Comparison of ENCODE assay signal across 8 mouse cellular contexts in the genomic region with DNA sequence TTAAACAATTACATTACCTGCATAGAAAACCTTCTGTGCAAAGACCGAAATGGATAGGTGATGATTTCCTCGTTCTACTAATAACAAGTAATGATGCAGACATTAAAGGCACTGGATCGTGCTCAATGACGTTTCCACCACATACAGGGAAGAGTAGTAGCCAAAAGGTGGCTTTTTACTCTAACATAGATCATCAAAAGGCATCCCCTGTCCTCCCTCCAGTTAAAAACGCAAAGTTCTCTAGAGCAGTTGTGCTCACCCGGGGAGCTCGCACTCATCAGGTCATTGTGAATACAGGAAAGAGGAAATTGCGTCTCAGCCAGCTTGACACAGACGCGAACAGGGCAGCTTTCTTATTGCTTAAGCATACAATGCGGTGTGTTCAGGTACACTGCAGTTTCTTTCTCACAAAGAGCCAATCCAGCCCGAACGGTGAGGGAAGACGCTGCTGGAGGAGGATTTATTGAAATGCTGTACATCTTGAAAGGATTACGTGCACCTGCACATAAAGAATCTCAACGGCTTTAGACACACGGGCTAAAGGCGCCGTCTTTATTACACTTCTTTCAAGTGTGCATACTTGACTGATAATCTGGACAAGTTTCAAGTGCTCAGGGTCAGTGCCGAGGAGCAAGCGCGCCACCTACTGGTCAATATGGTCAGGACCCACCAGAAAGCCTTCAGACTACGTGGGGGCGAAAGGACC.
DNase-seq lines count a peak whose midpoint lies in the region; ATAC-seq and TF ChIP-seq lines count a peak whose summit lies in the region.

No protein-coding gene starts in this region.

- peak overlapping the region; percentile 36; the same call in 1 of the 2 replicates for H3K9ac ChIP-seq in heart, embryonic 11.5 days (ENCODE audit: low read depth, low read length)
- H3K9ac ChIP-seq in kidney, embryonic 15.5 days: peak overlapping the region; percentile 21; the same call in 1 of the 2 replicates
- H3K9ac ChIP-seq in stomach, embryonic 16.5 days (ENCODE audit: low read length): peak overlapping the region; percentile 63

- H3K4me1 ChIP-seq in heart, embryonic 11.5 days (ENCODE audit: control insufficient read depth, insufficient read depth, low read length): no peaks in the 10 kb centered on the region
- H3K4me1 ChIP-seq in kidney, embryonic 15.5 days: peaks cover 8% of the 10 kb centered on the region; the same call in 1 of the 2 replicates
- H3K4me1 ChIP-seq in stomach, embryonic 16.5 days (ENCODE audit: control insufficient read depth, insufficient read depth, low read length): peaks cover 5% of the 10 kb centered on the region

- H3K4me3 ChIP-seq in C2C12 (ENCODE audit: insufficient read depth, poor library complexity, severe bottlenecking): no peak overlapping the region
- peak overlapping the region; percentile 34 for H3K4me3 ChIP-seq in heart, embryonic 11.5 days (ENCODE audit: low read depth, low read length)
- peak overlapping the region; percentile 44 for H3K4me3 ChIP-seq in kidney, embryonic 15.5 days (replicated peaks)
- peak overlapping the region; percentile 55 for H3K4me3 ChIP-seq in stomach, embryonic 16.5 days (replicated peaks; ENCODE audit: low read length)

- H3K79me3 ChIP-seq in C2C12 (ENCODE audit: low read depth): no peaks in the 10 kb centered on the region

- no peaks in the 10 kb centered on the region for H3K9me3 ChIP-seq in heart, embryonic 11.5 days (replicated peaks; ENCODE audit: control insufficient read depth, low read length)
- H3K9me3 ChIP-seq in kidney, embryonic 15.5 days (replicated peaks): no peaks in the 10 kb centered on the region
- H3K9me3 ChIP-seq in stomach, embryonic 16.5 days (replicated peaks; ENCODE audit: control insufficient read depth, low read length): no peaks in the 10 kb centered on the region

- peak; percentile 49; the same call in 1 of the 2 replicates for ATAC-seq in erythroid progenitor cell, adult 5-6 weeks (replicated peaks; ENCODE audit: low FRiP score, poor library complexity, severe bottlenecking)
- ATAC-seq in heart, embryonic 11.5 days (replicated peaks; ENCODE audit: insufficient number of reproducible peaks, low FRiP score, low TSS enrichment): peak; percentile 77; the same call in 1 of the 2 replicates
- peak; percentile 95 for ATAC-seq in kidney, embryonic 15.5 days (replicated peaks; ENCODE audit: low FRiP score)
- peak; percentile 83 for ATAC-seq in stomach, embryonic 16.5 days (ENCODE audit: insufficient read depth, low FRiP score)

- TF ChIP-seq CTCF in C2C12 (IDR thresholded peaks at IDR 0.05; ENCODE audit: control insufficient read depth, insufficient read depth, insufficient read length): peak; percentile 80

- 18% methylated on average over 24 of the region's 24 CpGs for WGBS in heart, embryonic 11.5 days (ENCODE audit: insufficient replicate concordance)
- WGBS in kidney, embryonic 15.5 days: 7% methylated on average over 24 of the region's 24 CpGs
- 9% methylated on average over 24 of the region's 24 CpGs for WGBS in stomach, embryonic 16.5 days

- no peaks in the 10 kb centered on the region for H3K79me2 ChIP-seq in C2C12 (ENCODE audit: control insufficient read depth, insufficient read depth)

- no peak overlapping the region for H3K27ac ChIP-seq in heart, embryonic 11.5 days (ENCODE audit: low read depth, low read length)
- 0 out of 2 replicates have a peak overlapping the region, but pooled peaks have one; percentile 32 for H3K27ac ChIP-seq in kidney, embryonic 15.5 days
- H3K27ac ChIP-seq in stomach, embryonic 16.5 days (ENCODE audit: low read length): peak overlapping the region; percentile 13; the same call in 1 of the 2 replicates

- H3K27me3 ChIP-seq in C2C12 (ENCODE audit: control insufficient read depth, insufficient read depth, insufficient read length): no peaks in the 10 kb centered on the region
- H3K27me3 ChIP-seq in heart, embryonic 11.5 days (ENCODE audit: control insufficient read depth, insufficient read depth, low read length): no peaks in the 10 kb centered on the region
- H3K27me3 ChIP-seq in kidney, embryonic 15.5 days: no peaks in the 10 kb centered on the region
- no peaks in the 10 kb centered on the region for H3K27me3 ChIP-seq in stomach, embryonic 16.5 days (ENCODE audit: control insufficient read depth, insufficient read depth, low read length)

- peak overlapping the region; percentile 14 for H3ac ChIP-seq in C2C12 (ENCODE audit: control insufficient read depth, insufficient read length, low read depth)

- H3K4me2 ChIP-seq in heart, embryonic 11.5 days: peak overlapping the region; percentile 74
- peak overlapping the region; percentile 75 for H3K4me2 ChIP-seq in kidney, embryonic 15.5 days
- peak overlapping the region; percentile 58 for H3K4me2 ChIP-seq in stomach, embryonic 16.5 days (ENCODE audit: low read depth, low read length)

- DNase-seq in brain, embryonic 18.5 days (ENCODE audit: low read depth, low spot score): peak; percentile 67
- DNase-seq in liver: peak; percentile 76
- peak; percentile 42 for DNase-seq in naive thymus-derived CD4-positive, alpha-beta T cell, adult 2 months (ENCODE audit: low read depth)

- H3K36me3 ChIP-seq in C2C12 (ENCODE audit: control insufficient read depth, insufficient read depth): no peaks in the 10 kb centered on the region
- H3K36me3 ChIP-seq in heart, embryonic 11.5 days (ENCODE audit: control insufficient read depth, insufficient read depth, low read length): no peaks in the 10 kb centered on the region
- no peaks in the 10 kb centered on the region for H3K36me3 ChIP-seq in kidney, embryonic 15.5 days
- no peaks in the 10 kb centered on the region for H3K36me3 ChIP-seq in stomach, embryonic 16.5 days (ENCODE audit: control insufficient read depth, insufficient read depth, low read length)

TF ChIP-seq in C2C12, 6 proteins besides CTCF, POLR2A, EP300 and RAD21:
- TF ChIP-seq FOSL1 (IDR thresholded peaks at IDR 0.05; ENCODE audit: insufficient read depth, low read length, poor library complexity, severe bottlenecking) (no peak), CEBPB (IDR thresholded peaks at IDR 0.05; ENCODE audit: low read depth) (no peak), MYOG (IDR thresholded peaks at IDR 0.05; ENCODE audit: control insufficient read depth, extremely low read depth, insufficient read length) (no peak), MYOD1 (IDR thresholded peaks at IDR 0.05; ENCODE audit: control insufficient read depth, insufficient read length, low read depth) (no peak), USF1 (IDR thresholded peaks at IDR 0.05; ENCODE audit: low read depth) (no peak), MAX (IDR thresholded peaks at IDR 0.05) (no peak)
